Comparison of ENCODE assay signal across 25 mouse cellular contexts in genomic region chr11:118921852-118922251, GRCm38 (mm10). TPM values are rescaled to one million over a fixed set of nuclear protein-coding genes. Genes with fewer than 3 reads are reported as not detected.
DNase-seq lines count a peak whose midpoint lies in the region; ATAC-seq lines count a peak whose summit lies in the region.
"Had no signal": no experiment of that assay in that cellular context is flagged by ENCODE, and none has a peak within 500 bp of the region (broad histone marks: within the 10 kb centered on the region; RNA-seq: fewer than 3 reads in every experiment).

No protein-coding gene starts in this region.

- DNase-seq in frontal cortex, adult 2 months (ENCODE audit: extremely low spot score in 1 of 2, low spot score in 1 of 2): no peak
- peak; percentile 38 for DNase-seq in left cerebral cortex, postnatal 4 days
- DNase-seq in left cerebral cortex, postnatal 14 days (ENCODE audit: low spot score in 2 of 2): no peak
- peak; percentile 42 for DNase-seq in right cerebral cortex, adult 18-20 months
- DNase-seq in right cerebral cortex, postnatal 10 days (ENCODE audit: low spot score in 2 of 2): no peak
- peak; percentile 63 for DNase-seq in brain, adult 2 months (ENCODE audit: low read depth, low spot score)
- DNase-seq in urinary bladder, postnatal 36 days (ENCODE audit: low spot score in 2 of 2): no peak
- DNase-seq: adrenal gland, adult 2 months; adrenal gland, adult 8-10 months; adrenal gland, postnatal 10 days; adrenal gland, postnatal 14 days; adrenal gland, postnatal 25 days; adrenal gland, postnatal 36 days; B cell, adult 2 months; cerebellum, adult 11 months; cerebellum, adult 11-12 months; cerebellum, adult 18-20 months had no signal

- ATAC-seq in frontal cortex, adult (ENCODE audit: low TSS enrichment): peak; percentile 50; the same call in 1 of the 2 replicates
- ATAC-seq: activated CD4-positive, CD25-positive, alpha-beta regulatory T cell, adult 4 months; CD4-positive, CD25-positive, alpha-beta regulatory T cell, adult 4 months; Patski had no signal

- intact Hi-C loops in left cerebral cortex, postnatal 4 days (cut with DNase I): no loop called here
- intact Hi-C loops in left cerebral cortex, postnatal 14 days (cut with DNase I): no loop called here

RNA-seq across cellular contexts. Expression of gene Rbfox3, which starts 10.5 kb away (rescaled TPM):
- polyA plus RNA-seq in frontal cortex, adult 2 months (2012; rRNA removed): 108 and 125 TPM in 2 replicates
- 100 to 1,000 TPM; 185 to 192 TPM for total RNA-seq in left cerebral cortex, postnatal 4 days (2021)
- 100 to 1,000 TPM; 297 to 325 TPM for total RNA-seq in left cerebral cortex, postnatal 14 days (2021)
- total RNA-seq: CH12.LX, MEL had no signal
- polyA plus RNA-seq: C2C12; CD4-positive, CD25-positive, alpha-beta regulatory T cell, adult 4 months; G1E; Patski had no signal

Comparison
In these comparisons a context has a peak if more than half of its experiments do, and no peak if none do; other contexts are left out.
1. DNase-seq: peak in left cerebral cortex, postnatal 4 days (single experiment), right cerebral cortex, adult 18-20 months (single experiment) and brain, adult 2 months (single experiment); none in frontal cortex, adult 2 months (0 of 2), left cerebral cortex, postnatal 14 days (0 of 2), right cerebral cortex, postnatal 10 days (0 of 2) and urinary bladder, postnatal 36 days (0 of 2).